In the genomic region with DNA sequence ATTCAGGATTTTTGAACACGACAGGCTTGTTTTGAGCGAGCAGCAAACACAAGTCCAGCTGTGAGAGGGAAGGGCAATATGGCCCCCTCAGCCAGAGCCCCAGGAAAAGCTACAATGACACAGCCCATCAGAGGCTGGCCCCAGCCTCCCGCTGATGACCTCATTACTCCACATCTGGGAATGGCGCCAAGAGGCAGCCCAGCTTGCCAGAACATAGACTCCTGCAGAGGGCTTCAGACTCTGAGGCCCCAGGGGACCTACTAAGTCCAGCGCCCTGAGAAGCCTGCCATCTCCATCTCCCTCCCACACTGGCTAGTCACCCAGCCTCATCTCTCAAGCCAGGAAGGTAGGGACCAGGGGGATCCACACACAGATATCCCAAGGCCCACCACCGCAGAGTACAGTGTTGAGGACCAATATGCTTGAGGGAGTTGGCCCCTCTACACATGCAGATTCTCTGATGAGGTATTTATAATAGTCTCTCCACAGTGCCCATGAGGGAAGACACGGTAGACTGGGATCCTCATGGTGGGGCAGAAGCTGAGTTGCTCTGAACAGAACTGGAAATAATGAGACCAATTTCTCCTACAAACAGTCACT, we compare ENCODE assay signal across 9 mouse cellular contexts.
DNase-seq lines count a peak whose midpoint lies in the region; ATAC-seq and TF ChIP-seq lines count a peak whose summit lies in the region.
"Had no signal": no experiment of that assay in that cellular context is flagged by ENCODE, and none has a peak within 500 bp of the region (broad histone marks: within the 10 kb centered on the region; RNA-seq: fewer than 3 reads in every experiment).

No protein-coding gene starts in this region.

- DNase-seq in NIH3T3 (ENCODE audit: low read depth): peak; percentile 98
- DNase-seq in brain, embryonic 14.5 days (ENCODE audit: low read depth): peak; percentile 88
- DNase-seq in gastrocnemius, adult 18-20 months (ENCODE audit: low spot score): peak; percentile 92
- DNase-seq in left cerebral cortex, adult 9 months (ENCODE audit: low spot score in 2 of 2): peak; percentile 16 to 58
- DNase-seq in testis, postnatal 14 days (ENCODE audit: low spot score): peak; percentile 50
- DNase-seq in embryo, embryonic 11 days: no peak

- no peak overlapping the region for H3K4me3 ChIP-seq in hindbrain, embryonic 16.5 days (ENCODE audit: low read length)
- H3K4me3 ChIP-seq in midbrain, embryonic 13.5 days (replicated peaks): no peak overlapping the region
- H3K4me3 ChIP-seq: liver, embryonic 15.5 days had no signal

- no peaks in the 10 kb centered on the region for H3K9me3 ChIP-seq in hindbrain, embryonic 16.5 days (ENCODE audit: control insufficient read depth, low read length)
- no peaks in the 10 kb centered on the region for H3K9me3 ChIP-seq in midbrain, embryonic 13.5 days
- H3K9me3 ChIP-seq: liver, embryonic 15.5 days had no signal

- peak; percentile 70 for ATAC-seq in hindbrain, embryonic 16.5 days
- 0 out of 2 replicates have a peak, but pooled peaks have one; percentile 12 for ATAC-seq in midbrain, embryonic 13.5 days

- H3K27me3 ChIP-seq in hindbrain, embryonic 16.5 days (replicated peaks; ENCODE audit: control insufficient read depth, insufficient read depth, low read length): no peaks in the 10 kb centered on the region
- H3K27me3 ChIP-seq in midbrain, embryonic 13.5 days: no peaks in the 10 kb centered on the region
- H3K27me3 ChIP-seq: liver, embryonic 15.5 days had no signal

- WGBS in hindbrain, embryonic 16.5 days: 56% methylated on average over 7 of the region's 7 CpGs
- 83% methylated on average over 7 of the region's 7 CpGs for WGBS in midbrain, embryonic 13.5 days

- H3K4me1 ChIP-seq in hindbrain, embryonic 16.5 days (ENCODE audit: control insufficient read depth, insufficient read depth, low read depth, low read length): peaks cover 11% of the 10 kb centered on the region
- H3K4me1 ChIP-seq in midbrain, embryonic 13.5 days (replicated peaks): peaks cover 24% of the 10 kb centered on the region
- H3K4me1 ChIP-seq: liver, embryonic 15.5 days had no signal

- H3K36me3 ChIP-seq in hindbrain, embryonic 16.5 days (ENCODE audit: control insufficient read depth, insufficient read depth, low read length): no peaks in the 10 kb centered on the region
- no peaks in the 10 kb centered on the region for H3K36me3 ChIP-seq in midbrain, embryonic 13.5 days
- H3K36me3 ChIP-seq: liver, embryonic 15.5 days had no signal

- no peak for TF ChIP-seq CTCF in brain, embryonic 14.5 days (IDR thresholded peaks at IDR 0.05; ENCODE audit: borderline replicate concordance, extremely low read depth, insufficient read depth, insufficient read length)

- H3K9ac ChIP-seq in hindbrain, embryonic 16.5 days (ENCODE audit: low read depth, low read length): no peak overlapping the region
- no peak overlapping the region for H3K9ac ChIP-seq in midbrain, embryonic 13.5 days (replicated peaks)
- H3K9ac ChIP-seq: liver, embryonic 15.5 days had no signal

- TF ChIP-seq POLR2A in brain, embryonic 14.5 days (IDR thresholded peaks at IDR 0.05; ENCODE audit: borderline replicate concordance, extremely low read depth, insufficient read depth, insufficient read length, poor library complexity, severe bottlenecking): no peak

- H3K4me2 ChIP-seq in hindbrain, embryonic 16.5 days (ENCODE audit: low read length): no peak overlapping the region
- H3K4me2 ChIP-seq in midbrain, embryonic 13.5 days (replicated peaks): no peak overlapping the region
- H3K4me2 ChIP-seq: liver, embryonic 15.5 days had no signal

- H3K27ac ChIP-seq in hindbrain, embryonic 16.5 days (ENCODE audit: low read depth, low read length): no peak overlapping the region
- H3K27ac ChIP-seq in midbrain, embryonic 13.5 days: no peak overlapping the region
- H3K27ac ChIP-seq: liver, embryonic 15.5 days had no signal
